Mouse (Mus musculus): Measurements from ENCODE around the gene Jagn1. TPM values are rescaled to one million over a fixed set of nuclear protein-coding genes. Genes with fewer than 3 reads are reported as not detected.

The Jagn1 gene
- polyA plus RNA-seq, 1 experiment: 81.6 TPM

GRCm38 (mm10) chr6:113433661-113434060 lies 8.7 kb upstream of the Jagn1 start:
- Histone ChIP-seq H3K27me3 (replicated peaks; ENCODE audit: control insufficient read depth, insufficient read depth, low read length) (no peaks in the 10 kb centered on the region), H3K4me3 (ENCODE audit: insufficient read depth, low read depth, low read length) (no peak overlapping the region), H3K27ac (ENCODE audit: insufficient read depth, low read depth, low read length) (no peak overlapping the region), H3K4me1 (ENCODE audit: control insufficient read depth, insufficient read depth, low read length) (no peaks in the 10 kb centered on the region), H3K36me3 (ENCODE audit: control insufficient read depth, insufficient read depth, low read length) (no peaks in the 10 kb centered on the region)
- TF ChIP-seq CTCF (conservative IDR thresholded peaks at IDR 0.05; ENCODE audit: insufficient read depth, insufficient read length, low read depth, low read length) (no peak), POLR2A (IDR thresholded peaks at IDR 0.05; ENCODE audit: low read depth, low read length) (no peak)
- DNase-seq: no peak
- WGBS: 82% methylated on average over 3 of the region's 3 CpGs

- no peak overlapping the region for H3K4me3 ChIP-seq (ENCODE audit: insufficient read depth, low read depth, low read length)
- TF ChIP-seq POLR2A (IDR thresholded peaks at IDR 0.05; ENCODE audit: low read depth, low read length): no peak
- no peak for TF ChIP-seq CTCF (conservative IDR thresholded peaks at IDR 0.05; ENCODE audit: insufficient read depth, insufficient read length, low read depth, low read length)
- H3K27me3 ChIP-seq (replicated peaks; ENCODE audit: control insufficient read depth, insufficient read depth, low read length): no peaks in the 10 kb centered on the region
- H3K27ac ChIP-seq (ENCODE audit: insufficient read depth, low read depth, low read length): no peak overlapping the region
- H3K4me1 ChIP-seq (ENCODE audit: control insufficient read depth, insufficient read depth, low read length): no peaks in the 10 kb centered on the region
- 67% methylated on average over 7 of the region's 7 CpGs for WGBS
- no peaks in the 10 kb centered on the region for H3K36me3 ChIP-seq (ENCODE audit: control insufficient read depth, insufficient read depth, low read length)
- DNase-seq: no peak
Observed at GRCm38 (mm10) chr6:113434691-113435090, 7.7 kb upstream of the Jagn1 start.

GRCm38 (mm10) chr6:113435664-113436205 lies 6.6 kb upstream of the Jagn1 start, which contains the start of gene Cidec:
Gene Cidec (minus strand): TSS chr6:113435760.
- 79% methylated on average over 9 of the region's 9 CpGs for WGBS
- Histone ChIP-seq H3K27ac (ENCODE audit: insufficient read depth, low read depth, low read length) (no peak within 1 kb of the TSS), H3K4me1 (ENCODE audit: control insufficient read depth, insufficient read depth, low read length) (no peaks in the 10 kb centered on the region), H3K4me3 (ENCODE audit: insufficient read depth, low read depth, low read length) (no peak within 1 kb of the TSS), H3K27me3 (replicated peaks; ENCODE audit: control insufficient read depth, insufficient read depth, low read length) (no peaks in the 10 kb centered on the region), H3K36me3 (ENCODE audit: control insufficient read depth, insufficient read depth, low read length) (no peaks in the 10 kb centered on the region)
- DNase-seq: no peak
- TF ChIP-seq CTCF (conservative IDR thresholded peaks at IDR 0.05; ENCODE audit: insufficient read depth, insufficient read length, low read depth, low read length) (no peak), POLR2A (IDR thresholded peaks at IDR 0.05; ENCODE audit: low read depth, low read length) (no peak)

GRCm38 (mm10) chr6:113437135-113437534 lies 5.2 kb upstream of the Jagn1 start:
- 76% methylated on average over 12 of the region's 12 CpGs for WGBS
- DNase-seq: no peak
- TF ChIP-seq CTCF (conservative IDR thresholded peaks at IDR 0.05; ENCODE audit: insufficient read depth, insufficient read length, low read depth, low read length) (no peak), POLR2A (IDR thresholded peaks at IDR 0.05; ENCODE audit: low read depth, low read length) (no peak)
- no peaks in the 10 kb centered on the region for H3K27me3 ChIP-seq (replicated peaks; ENCODE audit: control insufficient read depth, insufficient read depth, low read length)
- H3K27ac ChIP-seq (ENCODE audit: insufficient read depth, low read depth, low read length): no peak overlapping the region
- H3K4me1 ChIP-seq (ENCODE audit: control insufficient read depth, insufficient read depth, low read length): peaks cover 5% of the 10 kb centered on the region; the same call in 1 of the 2 replicates
- no peak overlapping the region for H3K4me3 ChIP-seq (ENCODE audit: insufficient read depth, low read depth, low read length)
- H3K36me3 ChIP-seq (ENCODE audit: control insufficient read depth, insufficient read depth, low read length): no peaks in the 10 kb centered on the region

- H3K4me3 ChIP-seq (ENCODE audit: insufficient read depth, low read depth, low read length): no peak overlapping the region
- H3K4me1 ChIP-seq (ENCODE audit: control insufficient read depth, insufficient read depth, low read length): peaks cover 11% of the 10 kb centered on the region
- H3K36me3 ChIP-seq (ENCODE audit: control insufficient read depth, insufficient read depth, low read length): no peaks in the 10 kb centered on the region
- no peak for TF ChIP-seq POLR2A (IDR thresholded peaks at IDR 0.05; ENCODE audit: low read depth, low read length)
- no peak for TF ChIP-seq CTCF (conservative IDR thresholded peaks at IDR 0.05; ENCODE audit: insufficient read depth, insufficient read length, low read depth, low read length)
- DNase-seq: peak; percentile 47
- H3K27me3 ChIP-seq (replicated peaks; ENCODE audit: control insufficient read depth, insufficient read depth, low read length): no peaks in the 10 kb centered on the region
- H3K27ac ChIP-seq (ENCODE audit: insufficient read depth, low read depth, low read length): no peak overlapping the region
- WGBS: 47% methylated on average over 12 of the region's 12 CpGs
Observed at GRCm38 (mm10) chr6:113438721-113439430, 3.5 kb upstream of the Jagn1 start.

- no peak overlapping the region for H3K4me3 ChIP-seq (ENCODE audit: insufficient read depth, low read depth, low read length)
- no peak overlapping the region for H3K27ac ChIP-seq (ENCODE audit: insufficient read depth, low read depth, low read length)
- no peak for DNase-seq
- H3K27me3 ChIP-seq (replicated peaks; ENCODE audit: control insufficient read depth, insufficient read depth, low read length): no peaks in the 10 kb centered on the region
- H3K4me1 ChIP-seq (ENCODE audit: control insufficient read depth, insufficient read depth, low read length): peaks cover 15% of the 10 kb centered on the region
- 89% methylated on average over 3 of the region's 3 CpGs for WGBS
- no peaks in the 10 kb centered on the region for H3K36me3 ChIP-seq (ENCODE audit: control insufficient read depth, insufficient read depth, low read length)
- TF ChIP-seq POLR2A (IDR thresholded peaks at IDR 0.05; ENCODE audit: low read depth, low read length): no peak
- TF ChIP-seq CTCF (conservative IDR thresholded peaks at IDR 0.05; ENCODE audit: insufficient read depth, insufficient read length, low read depth, low read length): no peak
Observed at GRCm38 (mm10) chr6:113440686-113441085, 1.7 kb upstream of the Jagn1 start.

GRCm38 (mm10) chr6:113441147-113441680 lies 1.2 kb upstream of the Jagn1 start:
- peak; percentile 84 for DNase-seq
- H3K27me3 ChIP-seq (replicated peaks; ENCODE audit: control insufficient read depth, insufficient read depth, low read length): no peaks in the 10 kb centered on the region
- H3K4me3 ChIP-seq (ENCODE audit: insufficient read depth, low read depth, low read length): no peak overlapping the region
- no peaks in the 10 kb centered on the region for H3K36me3 ChIP-seq (ENCODE audit: control insufficient read depth, insufficient read depth, low read length)
- TF ChIP-seq POLR2A (IDR thresholded peaks at IDR 0.05; ENCODE audit: low read depth, low read length) (no peak), CTCF (conservative IDR thresholded peaks at IDR 0.05; ENCODE audit: insufficient read depth, insufficient read length, low read depth, low read length) (peak; percentile 84)
- peaks cover 15% of the 10 kb centered on the region for H3K4me1 ChIP-seq (ENCODE audit: control insufficient read depth, insufficient read depth, low read length)
- WGBS: 51% methylated on average over 7 of the region's 7 CpGs
- H3K27ac ChIP-seq (ENCODE audit: insufficient read depth, low read depth, low read length): no peak overlapping the region

Measured in kidney, adult 2 months (tissue).